Mouse (Mus musculus) thymus, postnatal 25 days (tissue): ENCODE measurements around the gene Eif4e2.

Source experiments
- DNase-seq: peaks from one replicate; pipeline ENCODE4 v3.0.0; 2022

Eif4e2 gene

GRCm38 (mm10) chr1:87264134-87265006 lies 50.7 kb downstream of the Eif4e2 start, which contains the start of gene Efhd1:
Gene Efhd1 (plus strand): TSS chr1:87264363.
- no peak for DNase-seq

DNA sequence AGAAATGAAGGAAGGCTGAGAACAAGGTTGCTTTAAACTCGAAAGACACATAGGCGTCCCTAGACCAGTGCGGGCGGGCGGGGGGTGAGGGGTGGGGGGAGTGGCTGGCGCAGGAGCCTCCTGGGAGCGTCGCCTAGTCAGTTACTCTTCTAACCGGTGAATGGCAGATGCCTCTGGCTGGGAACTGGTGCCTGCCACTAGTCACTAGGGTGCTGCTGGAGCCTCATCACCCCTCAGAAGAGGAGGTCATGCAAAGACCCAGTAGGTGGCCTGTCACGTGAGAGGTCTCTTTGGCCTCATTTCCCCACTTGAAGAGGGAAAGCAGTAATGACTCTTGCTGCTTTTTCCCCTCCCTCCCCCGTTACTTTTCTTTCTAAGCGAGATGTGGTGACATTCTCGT lies 51.5 kb downstream of the Eif4e2 start:
- no peak for DNase-seq

GRCm38 (mm10) chr1:87266296-87267090 lies 52.8 kb downstream of the Eif4e2 start:
- no peak for DNase-seq

DNA sequence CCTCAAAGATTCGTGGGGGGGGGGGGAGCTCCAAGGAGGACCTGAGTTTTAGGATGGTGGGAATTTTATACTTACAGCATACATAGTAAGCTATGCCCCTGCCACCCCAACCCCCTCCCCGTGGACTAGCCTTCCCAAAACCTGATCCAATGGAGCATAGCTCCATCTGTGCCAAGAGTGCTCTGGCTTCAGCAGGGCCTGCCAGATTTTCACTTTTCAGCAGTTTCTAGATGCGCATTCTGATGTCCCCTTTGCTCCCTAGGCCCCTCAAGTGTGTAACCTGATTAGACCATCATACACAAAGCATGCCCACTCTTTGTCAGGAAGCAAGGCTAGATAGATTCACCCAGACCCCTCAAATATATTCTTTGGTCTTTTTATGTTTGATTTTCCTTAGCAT lies 56.5 kb downstream of the Eif4e2 start:
- DNase-seq, result no peak

DNA sequence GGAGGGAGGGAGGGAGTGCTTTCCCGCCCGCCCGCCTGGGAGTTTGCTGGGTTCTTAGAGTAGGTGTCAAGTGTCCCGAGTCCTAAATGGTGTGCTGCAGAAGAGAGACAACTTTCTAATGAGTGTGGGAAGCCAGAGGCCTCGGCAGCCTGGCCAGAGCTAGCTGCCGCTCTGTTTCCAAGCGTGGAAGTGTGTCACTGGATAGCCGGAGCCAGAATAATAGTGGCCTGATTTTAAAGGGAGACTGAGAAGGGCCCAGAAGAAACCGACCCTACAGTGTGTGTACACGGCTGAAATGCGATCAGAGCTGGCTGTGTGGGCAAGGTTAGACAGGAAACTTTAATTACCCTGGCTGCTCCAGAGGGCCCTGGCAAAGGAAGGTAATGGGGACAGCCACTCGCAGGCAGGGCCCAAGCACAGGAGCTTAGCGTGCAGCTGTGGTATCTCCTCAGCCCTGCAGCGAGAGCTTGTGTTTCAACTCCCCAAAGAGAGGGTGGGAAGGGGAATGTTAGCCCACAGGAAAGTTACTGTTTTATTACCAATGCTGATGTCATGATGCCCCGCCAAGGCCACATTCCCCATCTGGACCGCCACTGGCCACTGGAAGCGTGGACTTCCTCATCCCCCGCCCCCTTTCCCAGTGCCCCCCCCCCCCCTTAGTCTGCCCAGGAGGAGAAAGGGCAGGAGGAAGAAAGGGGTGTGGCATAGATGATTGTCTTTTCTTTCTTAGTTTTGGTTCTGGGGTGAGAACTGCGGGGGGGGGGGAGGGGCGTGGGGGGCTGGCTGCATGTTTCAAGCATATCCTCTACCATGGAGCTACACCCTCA lies 57.1 kb downstream of the Eif4e2 start:
- no peak for DNase-seq

- DNase-seq, result no peak
Observed at GRCm38 (mm10) chr1:87271596-87271995, 57.9 kb downstream of the Eif4e2 start.

DNA sequence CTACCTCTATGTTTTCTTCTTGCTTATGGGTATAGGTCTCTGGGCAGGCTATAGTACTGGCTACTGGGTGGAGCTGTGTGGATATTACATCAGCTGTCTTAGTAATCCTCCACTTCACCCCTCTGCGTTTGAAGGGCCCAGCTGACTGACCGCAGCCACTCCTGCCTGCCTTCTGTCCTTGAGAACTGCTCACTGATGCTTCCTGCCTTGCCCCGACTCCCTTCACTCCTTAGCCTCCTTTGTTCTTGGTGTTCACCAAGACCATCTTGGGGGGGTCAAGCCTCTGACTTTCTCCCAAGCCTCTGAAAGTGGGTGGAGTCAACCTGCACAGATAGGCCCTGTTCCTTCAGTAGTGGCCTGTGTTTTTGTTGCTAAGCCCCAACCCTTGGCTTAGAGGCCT lies 58.7 kb downstream of the Eif4e2 start:
- DNase-seq, result no peak

- DNase-seq, result no peak
Observed at GRCm38 (mm10) chr1:87273514-87273942, 59.8 kb downstream of the Eif4e2 start.

DNA sequence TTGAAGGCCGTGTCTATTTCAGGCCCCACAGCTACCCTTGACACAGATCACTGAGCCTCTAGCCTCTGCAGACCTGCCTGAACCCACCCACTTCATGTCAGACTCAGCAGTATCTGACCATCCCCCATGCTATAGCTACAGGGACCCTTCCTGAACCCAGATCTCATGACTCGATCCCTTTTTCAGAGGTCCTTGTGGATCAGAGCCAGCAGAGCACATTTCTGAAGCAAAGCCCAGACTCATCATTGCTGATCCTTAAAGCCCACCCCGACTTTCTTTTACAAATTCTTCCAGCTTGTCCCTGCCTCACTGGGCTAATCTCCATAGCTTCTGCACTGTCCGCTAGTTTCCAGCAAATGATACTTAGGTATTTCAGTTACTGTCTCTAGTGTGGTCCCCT lies 60.4 kb downstream of the Eif4e2 start:
- DNase-seq, result no peak

- no peak for DNase-seq
Observed at GRCm38 (mm10) chr1:87275151-87275550, 61.4 kb downstream of the Eif4e2 start.

- no peak for DNase-seq
Observed at GRCm38 (mm10) chr1:87276056-87276455, 62.3 kb downstream of the Eif4e2 start.

DNA sequence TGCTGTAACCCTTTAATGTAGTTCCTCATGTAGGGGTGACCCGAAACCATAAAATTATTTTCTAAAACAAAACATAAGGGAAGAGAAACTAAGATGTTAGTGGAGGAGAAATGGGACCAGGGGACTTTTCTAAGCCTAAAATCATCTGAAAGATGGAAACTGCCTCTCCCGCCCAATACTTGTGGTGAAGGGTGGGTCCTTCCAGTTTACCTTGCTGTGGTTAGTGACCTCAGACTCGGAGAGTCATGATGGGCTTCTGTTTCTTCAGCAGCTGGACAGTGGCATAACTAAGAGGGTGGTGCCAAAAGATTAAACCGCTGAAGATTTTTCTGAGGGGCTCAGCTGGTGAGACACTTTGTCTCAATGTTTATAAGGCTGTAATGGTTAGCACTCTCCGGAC lies 66.6 kb downstream of the Eif4e2 start:
- no peak for DNase-seq

GRCm38 (mm10) chr1:87281599-87282412 lies 68.1 kb downstream of the Eif4e2 start:
- no peak for DNase-seq

DNA sequence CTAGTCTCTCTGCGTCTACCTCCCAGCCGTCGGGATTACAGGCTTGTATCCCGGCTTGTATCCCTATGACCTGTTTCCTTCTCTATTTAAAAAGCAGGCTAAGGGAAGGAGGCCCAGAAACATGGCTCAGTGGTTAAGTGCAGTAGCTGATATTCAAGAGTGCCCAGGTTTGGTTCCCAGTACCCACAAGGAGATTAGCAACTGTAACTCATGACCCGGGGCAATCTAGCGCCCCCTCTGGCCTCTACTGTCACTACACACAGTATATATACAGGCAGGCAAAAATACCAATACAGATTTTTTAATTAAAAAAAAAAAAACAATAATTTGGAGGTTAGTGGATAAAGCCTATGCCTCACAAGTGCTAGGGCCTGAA lies 68.7 kb downstream of the Eif4e2 start:
- no peak for DNase-seq

GRCm38 (mm10) chr1:87283410-87283960 lies 69.8 kb downstream of the Eif4e2 start:
- no peak for DNase-seq

DNA sequence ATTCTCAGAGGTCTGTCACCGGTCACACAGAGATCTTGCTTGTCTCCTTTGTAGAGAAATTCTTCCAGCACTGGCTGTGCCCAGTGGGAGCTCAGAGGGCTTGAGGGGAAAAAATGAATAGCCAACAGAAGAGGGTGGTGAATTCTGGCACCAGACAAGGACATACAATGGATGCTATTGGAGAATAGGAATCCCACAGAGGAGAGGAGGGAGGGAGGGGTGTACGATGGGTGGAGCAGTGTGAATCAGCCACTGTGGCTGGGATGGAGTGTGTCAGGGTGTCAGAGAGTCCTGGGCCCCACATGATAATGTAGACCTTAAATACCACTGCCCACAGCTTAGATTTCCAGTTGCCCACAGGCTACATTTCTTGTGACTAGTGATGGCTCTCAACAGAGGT lies 73.4 kb downstream of the Eif4e2 start:
- DNase-seq, result no peak
